Mouse (Mus musculus): Measurements from ENCODE around the gene Nubpl. TPM values are rescaled to one million over a fixed set of nuclear protein-coding genes. Genes with fewer than 3 reads are reported as not detected.
"Not testable (repeated sequence)": the region's sequence is repeated elsewhere in the genome, so short reads cannot be mapped to it uniquely, and the experiment has no call there.

The Nubpl gene
- polyA plus RNA-seq, 1 experiment from 2014 or later = 13.3 TPM

- ATAC-seq (ENCODE audit: insufficient number of reproducible peaks, low FRiP score, low TSS enrichment, low read depth) = no peak
- WGBS = 90% methylated on average over 4 of the region's 4 CpGs
- Histone ChIP-seq H3K4me1 (no peaks in the 10 kb centered on the region), H3K27me3 (no peaks in the 10 kb centered on the region), H3K27ac (replicated peaks) (no peak overlapping the region), H3K9me3 (replicated peaks) (no peaks in the 10 kb centered on the region), H3K36me3 (no peaks in the 10 kb centered on the region), H3K4me2 (replicated peaks) (no peak overlapping the region), H3K9ac (no peak overlapping the region), H3K4me3 (replicated peaks) (no peak overlapping the region)
These were observed 57.4 kb downstream of the Nubpl start for GRCm38 (mm10) chr12:52154906-52155305.

- Histone ChIP-seq H3K4me2 (replicated peaks) (no peak overlapping the region), H3K9ac (no peak overlapping the region), H3K36me3 (no peaks in the 10 kb centered on the region), H3K9me3 (replicated peaks) (no peaks in the 10 kb centered on the region), H3K27me3 (no peaks in the 10 kb centered on the region), H3K4me3 (replicated peaks) (no peak overlapping the region), H3K27ac (replicated peaks) (no peak overlapping the region), H3K4me1 (no peaks in the 10 kb centered on the region)
- ATAC-seq (ENCODE audit: insufficient number of reproducible peaks, low FRiP score, low TSS enrichment, low read depth) = no peak
These were observed 66.9 kb downstream of the Nubpl start for GRCm38 (mm10) chr12:52164414-52164813.

GRCm38 (mm10) chr12:52186205-52186793 lies 88.8 kb downstream of the Nubpl start:
- Histone ChIP-seq H3K9ac (no peak overlapping the region), H3K27ac (replicated peaks) (no peak overlapping the region; the same call in 1 of the 2 replicates), H3K9me3 (replicated peaks) (no peaks in the 10 kb centered on the region), H3K27me3 (no peaks in the 10 kb centered on the region), H3K4me1 (peaks cover 8% of the 10 kb centered on the region), H3K4me3 (replicated peaks) (no peak overlapping the region), H3K4me2 (replicated peaks) (no peak overlapping the region), H3K36me3 (no peaks in the 10 kb centered on the region)
- no peak for ATAC-seq (ENCODE audit: insufficient number of reproducible peaks, low FRiP score, low TSS enrichment, low read depth)
- WGBS = 21% methylated on average over 1 of the region's 1 CpGs

DNA sequence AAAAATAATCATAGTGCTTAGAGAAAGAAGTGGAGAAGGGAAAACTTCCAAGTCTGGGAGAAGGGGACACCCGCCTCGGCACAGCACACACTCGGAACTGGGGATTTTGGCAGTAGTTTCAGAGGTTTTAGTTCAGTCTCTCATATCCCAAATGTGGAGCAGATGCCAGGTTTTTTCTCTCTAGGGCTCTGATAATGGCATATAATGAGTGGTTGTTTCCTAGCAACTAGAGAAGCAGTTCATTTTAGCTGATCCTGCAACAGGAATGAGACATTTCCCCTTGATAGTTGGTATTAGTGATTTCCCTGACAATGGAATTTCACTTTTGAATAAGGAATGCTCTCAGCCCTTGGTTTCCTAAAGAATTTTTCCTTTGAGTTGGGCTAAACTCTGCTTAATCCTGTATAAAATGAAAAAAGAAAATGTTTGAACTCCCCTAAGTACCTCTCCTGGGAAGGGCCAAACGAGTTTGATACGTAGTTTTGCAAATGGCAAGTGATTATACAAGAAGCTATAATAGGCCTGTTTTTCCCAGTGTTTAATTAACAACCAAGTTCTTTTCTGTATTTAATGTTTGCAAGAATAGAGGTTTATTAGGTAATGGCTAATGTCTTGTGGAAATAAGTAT lies 89.5 kb downstream of the Nubpl start:
- no peaks in the 10 kb centered on the region for H3K36me3 ChIP-seq
- H3K27ac ChIP-seq (replicated peaks) = no peak overlapping the region
- ATAC-seq (ENCODE audit: insufficient number of reproducible peaks, low FRiP score, low TSS enrichment, low read depth) = peak; percentile 34; the same call in 1 of the 2 replicates

DNA sequence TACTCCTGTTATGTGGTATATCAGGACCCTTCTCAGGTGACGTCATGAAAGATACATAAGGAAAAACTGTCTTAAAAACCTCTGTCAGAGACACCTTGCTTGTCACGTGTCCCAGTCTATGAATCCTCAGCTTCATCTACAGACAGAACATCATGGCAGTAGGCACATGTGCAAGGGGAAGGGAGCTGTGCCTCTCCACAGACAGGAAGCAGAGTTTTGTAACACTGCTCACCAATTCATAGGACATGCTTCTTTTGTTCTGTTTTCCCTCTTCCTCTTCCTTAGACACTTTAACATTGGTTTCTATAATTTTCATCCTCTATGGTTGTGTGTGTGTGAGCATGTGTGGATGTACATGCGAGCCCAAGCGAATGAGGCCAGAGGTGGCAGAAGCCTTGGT lies 100.9 kb downstream of the Nubpl start:
- Histone ChIP-seq H3K9me3 (replicated peaks) (no peaks in the 10 kb centered on the region), H3K36me3 (no peaks in the 10 kb centered on the region), H3K27me3 (no peaks in the 10 kb centered on the region), H3K4me1 (no peaks in the 10 kb centered on the region), H3K27ac (replicated peaks) (no peak overlapping the region), H3K4me3 (replicated peaks) (no peak overlapping the region), H3K9ac (no peak overlapping the region), H3K4me2 (replicated peaks) (no peak overlapping the region)
- no peak for ATAC-seq (ENCODE audit: insufficient number of reproducible peaks, low FRiP score, low TSS enrichment, low read depth)
- WGBS = 70% methylated on average over 4 of the region's 4 CpGs

More for the DNA sequence above, 89.5 kb downstream of the Nubpl start:
- H3K4me2 ChIP-seq (replicated peaks) = no peak overlapping the region
- H3K9me3 ChIP-seq (replicated peaks) = no peaks in the 10 kb centered on the region
- no peak overlapping the region for H3K4me3 ChIP-seq (replicated peaks)
- 24% methylated on average over 5 of the region's 5 CpGs for WGBS
- no peaks in the 10 kb centered on the region for H3K27me3 ChIP-seq
- no peak overlapping the region for H3K9ac ChIP-seq
- H3K4me1 ChIP-seq = peaks cover 8% of the 10 kb centered on the region

DNA sequence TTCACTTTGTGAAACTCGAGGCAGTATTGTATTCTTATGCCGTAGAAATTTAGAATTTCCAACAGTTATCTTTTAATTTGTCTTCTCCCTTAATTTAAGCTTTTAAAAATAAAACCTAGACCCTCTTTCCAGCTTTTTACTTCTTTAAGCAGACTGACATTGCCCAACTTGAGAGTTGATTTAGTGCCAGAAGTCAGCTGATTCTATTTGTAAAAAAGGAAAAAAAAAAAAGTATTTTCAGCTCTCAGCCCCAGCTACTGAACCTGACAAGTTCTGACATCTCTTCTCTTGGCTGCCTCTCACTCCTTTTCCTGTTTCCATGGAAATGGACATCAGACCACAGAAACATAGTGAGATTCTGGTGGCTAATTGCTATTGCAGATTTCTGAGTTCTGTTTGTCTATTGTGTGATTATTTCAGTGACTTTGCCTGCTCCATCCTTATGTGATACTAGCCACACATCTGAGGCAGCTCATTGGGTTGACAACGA lies 111.6 kb downstream of the Nubpl start:
- H3K9me3 ChIP-seq (replicated peaks) = no peaks in the 10 kb centered on the region
- no peak overlapping the region for H3K9ac ChIP-seq
- H3K4me1 ChIP-seq = no peaks in the 10 kb centered on the region
- H3K27me3 ChIP-seq = no peaks in the 10 kb centered on the region
- H3K27ac ChIP-seq (replicated peaks) = no peak overlapping the region
- ATAC-seq (ENCODE audit: insufficient number of reproducible peaks, low FRiP score, low TSS enrichment, low read depth) = no peak
- no peak overlapping the region for H3K4me2 ChIP-seq (replicated peaks)
- WGBS = 86% methylated on average over 3 of the region's 3 CpGs
- no peak overlapping the region for H3K4me3 ChIP-seq (replicated peaks)
- no peaks in the 10 kb centered on the region for H3K36me3 ChIP-seq

DNA sequence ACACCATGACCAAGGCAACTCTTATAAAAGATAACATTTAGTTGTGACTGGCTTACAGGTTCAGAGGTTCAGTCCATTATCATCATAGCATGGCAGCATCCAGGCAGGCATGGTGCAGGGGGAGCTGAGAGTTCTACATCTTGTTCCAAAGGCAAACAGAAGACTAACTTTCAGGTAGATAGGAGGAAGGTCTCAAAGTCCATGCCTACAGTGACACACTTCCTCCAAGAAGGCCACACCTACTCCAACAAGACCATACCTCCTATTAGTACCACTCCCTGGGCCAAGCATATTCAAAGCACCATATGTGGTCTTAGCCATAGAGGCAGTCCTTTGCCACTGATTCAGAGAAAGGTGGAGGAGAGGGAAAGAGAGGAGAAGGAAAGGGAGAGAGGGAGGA lies 113.6 kb downstream of the Nubpl start:
- Histone ChIP-seq H3K27ac (replicated peaks) (no peak overlapping the region), H3K4me3 (replicated peaks) (no peak overlapping the region), H3K9ac (no peak overlapping the region), H3K4me1 (no peaks in the 10 kb centered on the region), H3K4me2 (replicated peaks) (no peak overlapping the region), H3K9me3 (replicated peaks) (no peaks in the 10 kb centered on the region), H3K27me3 (no peaks in the 10 kb centered on the region), H3K36me3 (no peaks in the 10 kb centered on the region)
- no peak for ATAC-seq (ENCODE audit: insufficient number of reproducible peaks, low FRiP score, low TSS enrichment, low read depth)

- no peaks in the 10 kb centered on the region for H3K27me3 ChIP-seq
- H3K27ac ChIP-seq (replicated peaks) = no peak overlapping the region
- no peaks in the 10 kb centered on the region for H3K9me3 ChIP-seq (replicated peaks)
- no peak for ATAC-seq (ENCODE audit: insufficient number of reproducible peaks, low FRiP score, low TSS enrichment, low read depth)
- H3K4me2 ChIP-seq (replicated peaks) = no peak overlapping the region
- no peak overlapping the region for H3K9ac ChIP-seq
- 62% methylated on average over 2 of the region's 2 CpGs for WGBS
- H3K4me1 ChIP-seq = no peaks in the 10 kb centered on the region
- no peaks in the 10 kb centered on the region for H3K36me3 ChIP-seq
- H3K4me3 ChIP-seq (replicated peaks) = no peak overlapping the region
These were observed 117.3 kb downstream of the Nubpl start for GRCm38 (mm10) chr12:52214837-52215236.

GRCm38 (mm10) chr12:52224954-52225353 lies 127.4 kb downstream of the Nubpl start:
- Histone ChIP-seq H3K9me3 (replicated peaks) (no peaks in the 10 kb centered on the region), H3K27me3 (no peaks in the 10 kb centered on the region), H3K4me3 (replicated peaks) (no peak overlapping the region), H3K27ac (replicated peaks) (no peak overlapping the region), H3K4me1 (no peaks in the 10 kb centered on the region), H3K36me3 (no peaks in the 10 kb centered on the region), H3K4me2 (replicated peaks) (no peak overlapping the region), H3K9ac (no peak overlapping the region)
- WGBS = 81% methylated on average over 4 of the region's 4 CpGs
- no peak for ATAC-seq (ENCODE audit: insufficient number of reproducible peaks, low FRiP score, low TSS enrichment, low read depth)

DNA sequence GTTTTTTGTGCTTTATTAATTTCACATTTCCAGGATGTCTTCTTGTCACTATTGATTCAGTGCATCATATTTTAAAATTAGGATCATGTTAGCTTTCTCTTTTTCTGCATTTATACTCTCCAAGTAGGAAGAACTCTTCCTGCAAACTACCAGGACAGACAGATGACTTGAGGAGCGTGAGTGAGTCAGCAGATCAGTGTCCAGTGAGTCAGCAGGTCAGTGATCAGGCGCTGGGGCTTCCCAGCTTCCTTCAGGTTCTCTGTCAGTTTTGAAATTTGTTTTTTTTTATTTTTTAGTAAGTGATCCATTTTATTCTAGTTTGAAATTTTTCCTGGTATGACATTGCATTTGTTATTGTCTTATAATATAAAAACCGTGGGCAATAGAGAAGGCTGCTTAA lies 131.2 kb downstream of the Nubpl start:
- H3K9ac ChIP-seq = no peak overlapping the region
- no peaks in the 10 kb centered on the region for H3K9me3 ChIP-seq (replicated peaks)
- no peaks in the 10 kb centered on the region for H3K36me3 ChIP-seq
- 86% methylated on average over 3 of the region's 3 CpGs for WGBS
- no peak overlapping the region for H3K27ac ChIP-seq (replicated peaks)
- no peak overlapping the region for H3K4me2 ChIP-seq (replicated peaks)
- H3K4me3 ChIP-seq (replicated peaks) = no peak overlapping the region
- no peaks in the 10 kb centered on the region for H3K27me3 ChIP-seq
- no peaks in the 10 kb centered on the region for H3K4me1 ChIP-seq
- no peak for ATAC-seq (ENCODE audit: insufficient number of reproducible peaks, low FRiP score, low TSS enrichment, low read depth)

- H3K4me3 ChIP-seq (replicated peaks); H3K9me3 ChIP-seq (replicated peaks); H3K27me3 ChIP-seq; H3K4me2 ChIP-seq (replicated peaks); H3K9ac ChIP-seq; H3K36me3 ChIP-seq; H3K27ac ChIP-seq (replicated peaks); H3K4me1 ChIP-seq; ATAC-seq (ENCODE audit: insufficient number of reproducible peaks, low FRiP score, low TSS enrichment, low read depth): not testable (repeated sequence)
- 83% methylated on average over 3 of the region's 3 CpGs for WGBS
These were observed 134.4 kb downstream of the Nubpl start for GRCm38 (mm10) chr12:52231929-52232328.

GRCm38 (mm10) chr12:52242712-52243111 lies 145.2 kb downstream of the Nubpl start:
- Histone ChIP-seq H3K36me3 (no peaks in the 10 kb centered on the region), H3K4me3 (replicated peaks) (no peak overlapping the region), H3K4me2 (replicated peaks) (no peak overlapping the region), H3K27me3 (no peaks in the 10 kb centered on the region), H3K9me3 (replicated peaks) (no peaks in the 10 kb centered on the region), H3K9ac (no peak overlapping the region), H3K4me1 (no peaks in the 10 kb centered on the region), H3K27ac (replicated peaks) (no peak overlapping the region)
- WGBS = 77% methylated on average over 2 of the region's 2 CpGs
- ATAC-seq (ENCODE audit: insufficient number of reproducible peaks, low FRiP score, low TSS enrichment, low read depth) = no peak
